Mouse (Mus musculus) ZHBTc4 (cell line): Measurements from ENCODE around the gene Sag.
A peak's percentile ranks its signal among the peaks of the same experiment; 100 is the strongest.

Source experiments
- DNase-seq: peaks from one replicate; pipeline ENCODE4 v3.0.0-alpha.2; 2011; ENCODE audit warnings: low read depth, low spot score

Gene Sag

GRCm38 (mm10) chr1:87853601-87854361, 50.3 kb downstream of the Sag start:
- DNase-seq: peak; percentile 67

- DNase-seq: no peak
These were observed 50.9 kb downstream of the Sag start for GRCm38 (mm10) chr1:87854411-87854810.

- DNase-seq: no peak
These were observed 51.4 kb downstream of the Sag start for GRCm38 (mm10) chr1:87854851-87855251.

GRCm38 (mm10) chr1:87855522-87855921, 52.0 kb downstream of the Sag start:
- no peak for DNase-seq

- DNase-seq: no peak
These were observed 53.3 kb downstream of the Sag start for GRCm38 (mm10) chr1:87856823-87857222.

- no peak for DNase-seq
These were observed 54.6 kb downstream of the Sag start for GRCm38 (mm10) chr1:87858031-87858430.

- no peak for DNase-seq
These were observed 55.0 kb downstream of the Sag start for GRCm38 (mm10) chr1:87858529-87858928.

GRCm38 (mm10) chr1:87863602-87864001, 60.1 kb downstream of the Sag start:
- no peak for DNase-seq

- DNase-seq: no peak
These were observed 61.4 kb downstream of the Sag start for GRCm38 (mm10) chr1:87864889-87865288.

GRCm38 (mm10) chr1:87866672-87867071, 63.2 kb downstream of the Sag start:
- DNase-seq: no peak

- DNase-seq: no peak
These were observed 68.1 kb downstream of the Sag start for GRCm38 (mm10) chr1:87871546-87871945.

GRCm38 (mm10) chr1:87873081-87873480, 69.6 kb downstream of the Sag start:
- DNase-seq: no peak

GRCm38 (mm10) chr1:87876065-87876464, 72.6 kb downstream of the Sag start:
- DNase-seq: no peak

GRCm38 (mm10) chr1:87877552-87878283, 74.2 kb downstream of the Sag start:
- no peak for DNase-seq

- no peak for DNase-seq
These were observed 75.6 kb downstream of the Sag start for GRCm38 (mm10) chr1:87879034-87879433.

GRCm38 (mm10) chr1:87879494-87880325, 76.2 kb downstream of the Sag start:
- DNase-seq: no peak

GRCm38 (mm10) chr1:87880326-87880627, 76.8 kb downstream of the Sag start:
- DNase-seq: no peak

- DNase-seq: no peak
These were observed 77.4 kb downstream of the Sag start for GRCm38 (mm10) chr1:87880856-87881255.

- peak; percentile 16 for DNase-seq
These were observed 78.2 kb downstream of the Sag start for GRCm38 (mm10) chr1:87881726-87882125.

- DNase-seq: no peak
These were observed 79.1 kb downstream of the Sag start for GRCm38 (mm10) chr1:87882554-87882953.

- no peak for DNase-seq
These were observed 87.5 kb downstream of the Sag start for GRCm38 (mm10) chr1:87890960-87891359.

GRCm38 (mm10) chr1:87891634-87892033, 88.2 kb downstream of the Sag start:
- DNase-seq: no peak
